Mouse (Mus musculus): Measurements from ENCODE around the gene Cryzl1. TPM values are rescaled to one million over a fixed set of nuclear protein-coding genes. Genes with fewer than 3 reads are reported as not detected.
A peak's percentile ranks its signal among the peaks of the same experiment; 100 is the strongest.

Cryzl1 gene
- 82.1 and 88.9 TPM in 2 replicates for polyA plus RNA-seq (2014; fragmentation: Nextera tagmentation; extraction: Ambion mirVana)

GRCm38 (mm10) chr16:91728123-91729065 is at the start of gene Cryzl1:
Gene Cryzl1 (minus strand): TSS chr16:91728975.
- Histone ChIP-seq H3K9ac (replicated peaks; ENCODE audit: low read depth, low read length) (peak within 1 kb of the TSS; percentile 97), H3K4me1 (ENCODE audit: control insufficient read depth, insufficient read depth, low read length) (peaks cover 8% of the 10 kb centered on the region; the same call in 1 of the 2 replicates), H3K27me3 (ENCODE audit: control insufficient read depth, insufficient read depth, low read length) (no peaks in the 10 kb centered on the region), H3K4me3 (ENCODE audit: low read depth, low read length) (peak within 1 kb of the TSS; percentile 85), H3K27ac (ENCODE audit: low read length) (peak within 1 kb of the TSS; percentile 87), H3K36me3 (ENCODE audit: control insufficient read depth, insufficient read depth, low read length) (peaks cover 2% of the 10 kb centered on the region; the same call in 1 of the 2 replicates), H3K4me2 (replicated peaks; ENCODE audit: low read depth, low read length) (peak within 1 kb of the TSS; percentile 73), H3K9me3 (ENCODE audit: control insufficient read depth, low read depth, low read length) (no peaks in the 10 kb centered on the region)
- 1% methylated on average over 46 of the region's 46 CpGs for WGBS
- peak; percentile 97 for ATAC-seq (ENCODE audit: insufficient number of reproducible peaks, insufficient read depth, low FRiP score, low read depth)

- ATAC-seq (ENCODE audit: insufficient number of reproducible peaks, insufficient read depth, low FRiP score, low read depth), result no peak
- Histone ChIP-seq H3K4me3 (ENCODE audit: low read depth, low read length) (no peak overlapping the region), H3K4me1 (ENCODE audit: control insufficient read depth, insufficient read depth, low read length) (peaks cover 23% of the 10 kb centered on the region), H3K27me3 (ENCODE audit: control insufficient read depth, insufficient read depth, low read length) (no peaks in the 10 kb centered on the region), H3K9me3 (ENCODE audit: control insufficient read depth, low read depth, low read length) (no peaks in the 10 kb centered on the region), H3K27ac (ENCODE audit: low read length) (no peak overlapping the region), H3K9ac (replicated peaks; ENCODE audit: low read depth, low read length) (no peak overlapping the region), H3K36me3 (ENCODE audit: control insufficient read depth, insufficient read depth, low read length) (no peaks in the 10 kb centered on the region), H3K4me2 (replicated peaks; ENCODE audit: low read depth, low read length) (no peak overlapping the region)
- 79% methylated on average over 7 of the region's 7 CpGs for WGBS
Observed at GRCm38 (mm10) chr16:91772586-91772985, 43.8 kb upstream of the Cryzl1 start.

GRCm38 (mm10) chr16:91771334-91771733 is 42.6 kb upstream of the Cryzl1 start:
- H3K4me1 ChIP-seq (ENCODE audit: control insufficient read depth, insufficient read depth, low read length), result peaks cover 34% of the 10 kb centered on the region
- no peaks in the 10 kb centered on the region for H3K27me3 ChIP-seq (ENCODE audit: control insufficient read depth, insufficient read depth, low read length)
- no peak overlapping the region for H3K9ac ChIP-seq (replicated peaks; ENCODE audit: low read depth, low read length)
- no peaks in the 10 kb centered on the region for H3K9me3 ChIP-seq (ENCODE audit: control insufficient read depth, low read depth, low read length)
- H3K36me3 ChIP-seq (ENCODE audit: control insufficient read depth, insufficient read depth, low read length), result no peaks in the 10 kb centered on the region
- H3K4me2 ChIP-seq (replicated peaks; ENCODE audit: low read depth, low read length), result no peak overlapping the region
- no peak overlapping the region for H3K4me3 ChIP-seq (ENCODE audit: low read depth, low read length)
- H3K27ac ChIP-seq (ENCODE audit: low read length), result no peak overlapping the region
- no peak for ATAC-seq (ENCODE audit: insufficient number of reproducible peaks, insufficient read depth, low FRiP score, low read depth)
- 73% methylated on average over 6 of the region's 6 CpGs for WGBS

GRCm38 (mm10) chr16:91770662-91771061 is 41.9 kb upstream of the Cryzl1 start:
- no peak overlapping the region; the same call in 1 of the 2 replicates for H3K27ac ChIP-seq (ENCODE audit: low read length)
- H3K4me3 ChIP-seq (ENCODE audit: low read depth, low read length), result no peak overlapping the region
- H3K9ac ChIP-seq (replicated peaks; ENCODE audit: low read depth, low read length), result no peak overlapping the region
- H3K4me2 ChIP-seq (replicated peaks; ENCODE audit: low read depth, low read length), result no peak overlapping the region
- peaks cover 34% of the 10 kb centered on the region for H3K4me1 ChIP-seq (ENCODE audit: control insufficient read depth, insufficient read depth, low read length)
- no peaks in the 10 kb centered on the region for H3K36me3 ChIP-seq (ENCODE audit: control insufficient read depth, insufficient read depth, low read length)
- 60% methylated on average over 5 of the region's 5 CpGs for WGBS
- H3K9me3 ChIP-seq (ENCODE audit: control insufficient read depth, low read depth, low read length), result no peaks in the 10 kb centered on the region
- no peaks in the 10 kb centered on the region for H3K27me3 ChIP-seq (ENCODE audit: control insufficient read depth, insufficient read depth, low read length)
- ATAC-seq (ENCODE audit: insufficient number of reproducible peaks, insufficient read depth, low FRiP score, low read depth), result no peak

GRCm38 (mm10) chr16:91769911-91770310 is 41.1 kb upstream of the Cryzl1 start:
- no peak overlapping the region for H3K9ac ChIP-seq (replicated peaks; ENCODE audit: low read depth, low read length)
- no peak overlapping the region for H3K4me3 ChIP-seq (ENCODE audit: low read depth, low read length)
- H3K4me2 ChIP-seq (replicated peaks; ENCODE audit: low read depth, low read length), result no peak overlapping the region
- H3K27me3 ChIP-seq (ENCODE audit: control insufficient read depth, insufficient read depth, low read length), result no peaks in the 10 kb centered on the region
- WGBS, result 84% methylated on average over 5 of the region's 5 CpGs
- H3K9me3 ChIP-seq (ENCODE audit: control insufficient read depth, low read depth, low read length), result no peaks in the 10 kb centered on the region
- peaks cover 34% of the 10 kb centered on the region for H3K4me1 ChIP-seq (ENCODE audit: control insufficient read depth, insufficient read depth, low read length)
- no peak overlapping the region for H3K27ac ChIP-seq (ENCODE audit: low read length)
- no peak for ATAC-seq (ENCODE audit: insufficient number of reproducible peaks, insufficient read depth, low FRiP score, low read depth)
- no peaks in the 10 kb centered on the region for H3K36me3 ChIP-seq (ENCODE audit: control insufficient read depth, insufficient read depth, low read length)

GRCm38 (mm10) chr16:91768586-91768985 is 39.8 kb upstream of the Cryzl1 start:
- H3K36me3 ChIP-seq (ENCODE audit: control insufficient read depth, insufficient read depth, low read length), result no peaks in the 10 kb centered on the region

GRCm38 (mm10) chr16:91767165-91767701 is 38.5 kb upstream of the Cryzl1 start:
- 69% methylated on average over 11 of the region's 11 CpGs for WGBS
- no peak for ATAC-seq (ENCODE audit: insufficient number of reproducible peaks, insufficient read depth, low FRiP score, low read depth)
- Histone ChIP-seq H3K9me3 (ENCODE audit: control insufficient read depth, low read depth, low read length) (no peaks in the 10 kb centered on the region), H3K27me3 (ENCODE audit: control insufficient read depth, insufficient read depth, low read length) (no peaks in the 10 kb centered on the region), H3K4me2 (replicated peaks; ENCODE audit: low read depth, low read length) (no peak overlapping the region), H3K36me3 (ENCODE audit: control insufficient read depth, insufficient read depth, low read length) (no peaks in the 10 kb centered on the region), H3K27ac (ENCODE audit: low read length) (no peak overlapping the region), H3K9ac (replicated peaks; ENCODE audit: low read depth, low read length) (no peak overlapping the region), H3K4me3 (ENCODE audit: low read depth, low read length) (no peak overlapping the region), H3K4me1 (ENCODE audit: control insufficient read depth, insufficient read depth, low read length) (peaks cover 38% of the 10 kb centered on the region)

More at GRCm38 (mm10) chr16:91768586-91768985, 39.8 kb upstream of the Cryzl1 start:
- H3K4me1 ChIP-seq (ENCODE audit: control insufficient read depth, insufficient read depth, low read length), result peaks cover 34% of the 10 kb centered on the region
- no peak overlapping the region for H3K4me3 ChIP-seq (ENCODE audit: low read depth, low read length)
- H3K27me3 ChIP-seq (ENCODE audit: control insufficient read depth, insufficient read depth, low read length), result no peaks in the 10 kb centered on the region
- H3K4me2 ChIP-seq (replicated peaks; ENCODE audit: low read depth, low read length), result no peak overlapping the region
- 93% methylated on average over 6 of the region's 6 CpGs for WGBS
- no peak overlapping the region for H3K27ac ChIP-seq (ENCODE audit: low read length)
- H3K9ac ChIP-seq (replicated peaks; ENCODE audit: low read depth, low read length), result no peak overlapping the region
- no peak for ATAC-seq (ENCODE audit: insufficient number of reproducible peaks, insufficient read depth, low FRiP score, low read depth)
- no peaks in the 10 kb centered on the region for H3K9me3 ChIP-seq (ENCODE audit: control insufficient read depth, low read depth, low read length)

GRCm38 (mm10) chr16:91765816-91766210 is 37.0 kb upstream of the Cryzl1 start:
- no peak for ATAC-seq (ENCODE audit: insufficient number of reproducible peaks, insufficient read depth, low FRiP score, low read depth)
- Histone ChIP-seq H3K4me2 (replicated peaks; ENCODE audit: low read depth, low read length) (no peak overlapping the region), H3K36me3 (ENCODE audit: control insufficient read depth, insufficient read depth, low read length) (no peaks in the 10 kb centered on the region), H3K9me3 (ENCODE audit: control insufficient read depth, low read depth, low read length) (no peaks in the 10 kb centered on the region), H3K9ac (replicated peaks; ENCODE audit: low read depth, low read length) (no peak overlapping the region), H3K4me3 (ENCODE audit: low read depth, low read length) (no peak overlapping the region), H3K27me3 (ENCODE audit: control insufficient read depth, insufficient read depth, low read length) (no peaks in the 10 kb centered on the region), H3K27ac (ENCODE audit: low read length) (no peak overlapping the region), H3K4me1 (ENCODE audit: control insufficient read depth, insufficient read depth, low read length) (peaks cover 26% of the 10 kb centered on the region)
- WGBS, result 91% methylated on average over 15 of the region's 15 CpGs
